8 mouse cellular contexts compared by ENCODE assay signal in genomic region chr5:115531671-115532270, GRCm38 (mm10). TPM values are rescaled to one million over a fixed set of nuclear protein-coding genes. Genes with fewer than 3 reads are reported as not detected.
DNase-seq lines count a peak whose midpoint lies in the region; ATAC-seq and TF ChIP-seq lines count a peak whose summit lies in the region.

No protein-coding gene starts in this region.

- 56% methylated on average over 18 of the region's 18 CpGs for WGBS in hindbrain, embryonic 10.5 days
- 57% methylated on average over 18 of the region's 18 CpGs for WGBS in hindbrain, embryonic 11.5 days
- 61% methylated on average over 18 of the region's 18 CpGs for WGBS in forebrain, embryonic 13.5 days
- WGBS in stomach, postnatal 0 days = 24% methylated on average over 18 of the region's 18 CpGs

- no peak for TF ChIP-seq CTCF in left cerebral cortex, adult 2 months (IDR thresholded peaks at IDR 0.05)
- TF ChIP-seq CTCF in stomach, postnatal 0 days (IDR thresholded peaks at IDR 0.05; ENCODE audit: low read depth) = no peak; the same call in 1 of the 2 replicates

- peaks cover 78% of the 10 kb centered on the region for H3K4me1 ChIP-seq in hindbrain, embryonic 10.5 days (replicated peaks)
- peaks cover 3% of the 10 kb centered on the region; the same call in 1 of the 2 replicates for H3K4me1 ChIP-seq in hindbrain, embryonic 11.5 days (replicated peaks; ENCODE audit: control insufficient read depth, insufficient read depth, low read length)
- peaks cover 73% of the 10 kb centered on the region for H3K4me1 ChIP-seq in brown adipose tissue, adult 24 weeks (ENCODE audit: control insufficient read depth, insufficient read depth, insufficient read length, low read length)
- H3K4me1 ChIP-seq in forebrain, embryonic 13.5 days = peaks cover 35% of the 10 kb centered on the region
- H3K4me1 ChIP-seq in stomach, postnatal 0 days (replicated peaks; ENCODE audit: control insufficient read depth, insufficient read depth) = peaks cover 42% of the 10 kb centered on the region

- peak overlapping the region; percentile 54; the same call in 1 of the 2 replicates for H3K27ac ChIP-seq in hindbrain, embryonic 10.5 days
- H3K27ac ChIP-seq in hindbrain, embryonic 11.5 days (ENCODE audit: low read depth, low read length) = no peak overlapping the region; the same call in 1 of the 2 replicates
- peak overlapping the region; percentile 52 for H3K27ac ChIP-seq in brown adipose tissue, adult 24 weeks (replicated peaks; ENCODE audit: low read depth, low read length)
- 0 out of 2 replicates have a peak overlapping the region, but pooled peaks have one; percentile 10 for H3K27ac ChIP-seq in forebrain, embryonic 13.5 days
- H3K27ac ChIP-seq in left cerebral cortex, adult 2 months = peak overlapping the region; percentile 61
- H3K27ac ChIP-seq in stomach, postnatal 0 days (replicated peaks) = peak overlapping the region; percentile 81

- H3K9me3 ChIP-seq in hindbrain, embryonic 10.5 days = no peaks in the 10 kb centered on the region
- H3K9me3 ChIP-seq in hindbrain, embryonic 11.5 days (ENCODE audit: control insufficient read depth, low read length) = no peaks in the 10 kb centered on the region
- H3K9me3 ChIP-seq in forebrain, embryonic 13.5 days (replicated peaks) = no peaks in the 10 kb centered on the region
- H3K9me3 ChIP-seq in stomach, postnatal 0 days (ENCODE audit: control insufficient read depth, low read length) = no peaks in the 10 kb centered on the region

- intact Hi-C loops in left cerebral cortex, adult 2 months (cut with DNase I) = no loop called here

- TF ChIP-seq EP300 in stomach, postnatal 0 days (optimal IDR thresholded peaks at IDR 0.05) = no peak

- H3K9ac ChIP-seq in hindbrain, embryonic 11.5 days (ENCODE audit: low read depth, low read length) = no peak overlapping the region
- peak overlapping the region; percentile 39; the same call in 1 of the 2 replicates for H3K9ac ChIP-seq in forebrain, embryonic 13.5 days
- H3K9ac ChIP-seq in stomach, postnatal 0 days (ENCODE audit: low read length) = peak overlapping the region; percentile 23

- no peak for ATAC-seq in hindbrain, embryonic 11.5 days (ENCODE audit: low FRiP score)
- ATAC-seq in forebrain, embryonic 13.5 days = peak; percentile 58; the same call in 1 of the 2 replicates
- ATAC-seq in megakaryocyte progenitor cell, adult 5-6 weeks (replicated peaks; ENCODE audit: poor library complexity) = peak; percentile 67
- peak; percentile 80 for ATAC-seq in stomach, postnatal 0 days (ENCODE audit: low FRiP score, low TSS enrichment)

- H3K4me3 ChIP-seq in hindbrain, embryonic 10.5 days = no peak overlapping the region
- no peak overlapping the region for H3K4me3 ChIP-seq in hindbrain, embryonic 11.5 days (ENCODE audit: low read depth, low read length)
- H3K4me3 ChIP-seq in brown adipose tissue, adult 24 weeks (ENCODE audit: insufficient read depth, low read depth, low read length) = no peak overlapping the region
- no peak overlapping the region for H3K4me3 ChIP-seq in forebrain, embryonic 13.5 days
- no peak overlapping the region for H3K4me3 ChIP-seq in left cerebral cortex, adult 2 months
- no peak overlapping the region for H3K4me3 ChIP-seq in stomach, postnatal 0 days (ENCODE audit: low read depth, low read length)

- DNase-seq in hindbrain, embryonic 10.5 days (ENCODE audit: low spot score) = no peak
- no peak for DNase-seq in hindbrain, embryonic 11.5 days (ENCODE audit: low spot score)
- peak; percentile 87 for DNase-seq in heart, postnatal 4 days
- DNase-seq in left cerebral cortex, adult 2 months (ENCODE audit: extremely low spot score in 1 of 2, low spot score in 2 of 2) = peak; percentile 53 to 60
- DNase-seq in stomach, postnatal 0 days (ENCODE audit: low spot score) = peak; percentile 86

- no peaks in the 10 kb centered on the region for H3K27me3 ChIP-seq in hindbrain, embryonic 10.5 days (ENCODE audit: insufficient read depth, poor library complexity, severe bottlenecking)
- H3K27me3 ChIP-seq in hindbrain, embryonic 11.5 days (ENCODE audit: control insufficient read depth, insufficient read depth, low read length) = no peaks in the 10 kb centered on the region
- no peaks in the 10 kb centered on the region for H3K27me3 ChIP-seq in forebrain, embryonic 13.5 days
- H3K27me3 ChIP-seq in stomach, postnatal 0 days (ENCODE audit: control insufficient read depth, insufficient read depth, low read length) = no peaks in the 10 kb centered on the region

- no peaks in the 10 kb centered on the region for H3K36me3 ChIP-seq in hindbrain, embryonic 10.5 days
- H3K36me3 ChIP-seq in hindbrain, embryonic 11.5 days (ENCODE audit: control insufficient read depth, insufficient read depth, low read length) = no peaks in the 10 kb centered on the region
- no peaks in the 10 kb centered on the region for H3K36me3 ChIP-seq in forebrain, embryonic 13.5 days (ENCODE audit: poor library complexity, severe bottlenecking)
- no peaks in the 10 kb centered on the region for H3K36me3 ChIP-seq in stomach, postnatal 0 days (ENCODE audit: control insufficient read depth, insufficient read depth, low read length)

- no peak overlapping the region for H3K4me2 ChIP-seq in hindbrain, embryonic 11.5 days (replicated peaks; ENCODE audit: low read depth, low read length)
- no peak overlapping the region for H3K4me2 ChIP-seq in forebrain, embryonic 13.5 days
- peak overlapping the region; percentile 27; the same call in 1 of the 2 replicates for H3K4me2 ChIP-seq in stomach, postnatal 0 days (replicated peaks; ENCODE audit: low read depth)

RNA-seq across cellular contexts. Expression of gene Pxn, which starts 25.3 kb away (rescaled TPM):
- polyA plus RNA-seq in hindbrain, embryonic 10.5 days (2016; fragmentation: Nextera tagmentation; extraction: Ambion mirVana) = 32.6 and 42.6 TPM in 2 replicates
- 9.0 and 10.1 TPM in 2 replicates for polyA plus RNA-seq in hindbrain, embryonic 11.5 days (2014; fragmentation: Nextera tagmentation; extraction: Ambion mirVana)
- 10.6 and 12.2 TPM in 2 replicates for polyA plus RNA-seq in brown adipose tissue, adult 24 weeks (2012; ENCODE audit: insufficient read depth, insufficient read length, missing spikeins)
- 16.8 and 17.7 TPM in 2 replicates for polyA plus RNA-seq in forebrain, embryonic 13.5 days (2015; fragmentation: Nextera tagmentation; extraction: Ambion mirVana)
- 10 to 100 TPM; 62.9 to 66.0 TPM for total RNA-seq in heart, postnatal 4 days (2021)
- 10 to 100 TPM; 22.8 to 25.7 TPM for total RNA-seq in left cerebral cortex, adult 2 months (2021)
- 40.4 and 52.8 TPM in 2 replicates for total RNA-seq in megakaryocyte progenitor cell, adult 5-6 weeks (2015)
- 69.6 and 73.0 TPM in 2 replicates for total RNA-seq in megakaryocyte progenitor cell, adult 5-6 weeks (2017)
- 21.1 and 25.8 TPM in 2 replicates for polyA plus RNA-seq in stomach, postnatal 0 days (2015; fragmentation: Nextera tagmentation; extraction: Ambion mirVana)

RNA-seq across cellular contexts. Expression of gene Rplp0, which starts 27.5 kb away (rescaled TPM):
- 1,124 and 1,374 TPM in 2 replicates for polyA plus RNA-seq in hindbrain, embryonic 10.5 days (2016; fragmentation: Nextera tagmentation; extraction: Ambion mirVana)
- 1,244 and 1,247 TPM in 2 replicates for polyA plus RNA-seq in hindbrain, embryonic 11.5 days (2014; fragmentation: Nextera tagmentation; extraction: Ambion mirVana)
- 575 and 685 TPM in 2 replicates for polyA plus RNA-seq in brown adipose tissue, adult 24 weeks (2012; ENCODE audit: insufficient read depth, insufficient read length, missing spikeins)
- polyA plus RNA-seq in forebrain, embryonic 13.5 days (2015; fragmentation: Nextera tagmentation; extraction: Ambion mirVana) = 1,081 and 1,088 TPM in 2 replicates
- total RNA-seq in heart, postnatal 4 days (2021) = 100 to 1,000 TPM; 852 to 919 TPM
- 100 to 1,000 TPM; 183 to 187 TPM for total RNA-seq in left cerebral cortex, adult 2 months (2021)
- total RNA-seq in megakaryocyte progenitor cell, adult 5-6 weeks (2015) = 3,223 and 3,257 TPM in 2 replicates
- 1,603 and 2,013 TPM in 2 replicates for total RNA-seq in megakaryocyte progenitor cell, adult 5-6 weeks (2017)
- 1,317 and 1,335 TPM in 2 replicates for polyA plus RNA-seq in stomach, postnatal 0 days (2015; fragmentation: Nextera tagmentation; extraction: Ambion mirVana)

RNA-seq across cellular contexts. Expression of gene Gcn1l1, which starts 33.3 kb away (rescaled TPM):
- polyA plus RNA-seq in hindbrain, embryonic 10.5 days (2016; fragmentation: Nextera tagmentation; extraction: Ambion mirVana) = 56.9 and 57.5 TPM in 2 replicates
- 31.8 and 39.4 TPM in 2 replicates for polyA plus RNA-seq in hindbrain, embryonic 11.5 days (2014; fragmentation: Nextera tagmentation; extraction: Ambion mirVana)
- polyA plus RNA-seq in brown adipose tissue, adult 24 weeks (2012; ENCODE audit: insufficient read depth, insufficient read length, missing spikeins) = 9.9 and 15.0 TPM in 2 replicates
- polyA plus RNA-seq in forebrain, embryonic 13.5 days (2015; fragmentation: Nextera tagmentation; extraction: Ambion mirVana) = 41.7 and 46.1 TPM in 2 replicates
- 10 to 100 TPM; 52.7 to 56.7 TPM for total RNA-seq in heart, postnatal 4 days (2021)
- 10 to 100 TPM; 70.7 to 73.2 TPM for total RNA-seq in left cerebral cortex, adult 2 months (2021)
- total RNA-seq in megakaryocyte progenitor cell, adult 5-6 weeks (2015) = 17.5 and 17.7 TPM in 2 replicates
- total RNA-seq in megakaryocyte progenitor cell, adult 5-6 weeks (2017) = 33.2 and 35.3 TPM in 2 replicates
- 11.2 and 11.7 TPM in 2 replicates for polyA plus RNA-seq in stomach, postnatal 0 days (2015; fragmentation: Nextera tagmentation; extraction: Ambion mirVana)

RNA-seq across cellular contexts. Expression of gene Sirt4, which starts 47.2 kb away (rescaled TPM):
- 17.2 and 17.3 TPM in 2 replicates for polyA plus RNA-seq in hindbrain, embryonic 10.5 days (2016; fragmentation: Nextera tagmentation; extraction: Ambion mirVana)
- polyA plus RNA-seq in hindbrain, embryonic 11.5 days (2014; fragmentation: Nextera tagmentation; extraction: Ambion mirVana) = 21.3 and 23.1 TPM in 2 replicates
- 11.4 and 18.4 TPM in 2 replicates for polyA plus RNA-seq in brown adipose tissue, adult 24 weeks (2012; ENCODE audit: insufficient read depth, insufficient read length, missing spikeins)
- polyA plus RNA-seq in forebrain, embryonic 13.5 days (2015; fragmentation: Nextera tagmentation; extraction: Ambion mirVana) = 24.7 TPM in 2 replicates
- 10 to 100 TPM; 10.5 to 12.7 TPM for total RNA-seq in heart, postnatal 4 days (2021)
- total RNA-seq in left cerebral cortex, adult 2 months (2021) = 10 to 100 TPM; 40.7 to 43.5 TPM
- 9.8 and 12.3 TPM in 2 replicates for total RNA-seq in megakaryocyte progenitor cell, adult 5-6 weeks (2015)
- total RNA-seq in megakaryocyte progenitor cell, adult 5-6 weeks (2017) = 2.8 and 4.6 TPM in 2 replicates
- 10.1 and 11.5 TPM in 2 replicates for polyA plus RNA-seq in stomach, postnatal 0 days (2015; fragmentation: Nextera tagmentation; extraction: Ambion mirVana)

Comparison
In these comparisons a context has a peak if more than half of its experiments do, and no peak if none do; other contexts are left out.
1. DNase-seq: peak in heart, postnatal 4 days (single experiment), left cerebral cortex, adult 2 months (2 of 2) and stomach, postnatal 0 days (single experiment); none in hindbrain, embryonic 10.5 days (single experiment) and hindbrain, embryonic 11.5 days (single experiment).